Mouse (Mus musculus) brain, embryonic 14.5 days (tissue): ENCODE results near the gene Wbp1.

ENCODE experiments used
- CTCF ChIP-seq: fragments of 200-500 bp; IDR thresholded peaks from 2 replicates; pipeline ENCODE4 v1.5.1; 2012; ENCODE audit warnings: inconsistent platforms, mild to moderate bottlenecking, moderate library complexity, borderline replicate concordance; ENCODE audit not compliant: insufficient read depth, insufficient read length; ENCODE audit errors: extremely low read depth
- POLR2A ChIP-seq: fragments of 200-500 bp; IDR thresholded peaks from 2 replicates; pipeline ENCODE4 v1.6.1; 2012; ENCODE audit warnings: mild to moderate bottlenecking, inconsistent platforms, borderline replicate concordance; ENCODE audit not compliant: poor library complexity, insufficient read depth, insufficient read length, severe bottlenecking; ENCODE audit errors: extremely low read depth

- TF ChIP-seq CTCF (no peak), POLR2A (no peak)
Observed at GRCm38 (mm10) chr6:83070247-83070310, 51.3 kb downstream of the Wbp1 start, which contains the start of gene Tlx2.
